Mouse (Mus musculus): Measurements from ENCODE around the gene Scgb1b18. TPM values are rescaled to one million over a fixed set of nuclear protein-coding genes. Genes with fewer than 3 reads are reported as not detected.
"Not testable (repeated sequence)": the region's sequence is repeated elsewhere in the genome, so short reads cannot be mapped to it uniquely, and the experiment has no call there.

The Scgb1b18 gene
- polyA plus RNA-seq (2017; shearing (Covaris generic)): not detected

GRCm38 (mm10) chr7:33185268-33185667 is at the start of gene Scgb1b18:
Gene Scgb1b18, plus strand, starts transcription at chr7:33185568.
- not testable (repeated sequence) for ATAC-seq

DNA sequence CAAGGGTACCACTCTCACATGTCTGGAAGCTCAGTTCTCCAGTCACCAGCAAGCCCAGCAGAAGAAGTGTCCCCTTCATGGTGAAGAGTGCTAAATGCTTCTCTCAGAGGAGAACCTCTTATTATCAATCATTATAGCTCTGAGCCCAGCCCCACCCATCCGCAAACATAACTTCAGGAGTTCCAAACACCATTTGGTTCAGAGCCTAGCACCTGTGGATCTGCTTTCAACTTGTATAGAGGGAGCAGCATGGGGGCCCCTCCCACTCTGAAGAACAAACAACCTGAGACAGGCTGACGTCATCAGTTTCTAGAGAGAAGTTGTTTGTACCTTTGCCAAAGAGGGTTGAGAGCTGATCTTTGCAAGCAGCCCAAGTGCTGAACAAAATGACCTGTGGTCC is 11.6 kb upstream of the Scgb1b18 start, which contains the start of gene Scgb2b18:
Gene Scgb2b18 (minus strand): TSS at position 101 of the 400 bp plus-strand sequence.
- not testable (repeated sequence) for ATAC-seq

Other genes starting within 250 kb of the Scgb1b18 start
- not detected for gene Scgb2b17, start 129.0 kb upstream of the Scgb1b18 start, polyA plus RNA-seq (2017; shearing (Covaris generic))
- gene Scgb1b17, start 122.1 kb upstream of the Scgb1b18 start, polyA plus RNA-seq (2017; shearing (Covaris generic)): not detected
- gene Scgb2b18, start 11.7 kb upstream of the Scgb1b18 start, polyA plus RNA-seq (2017; shearing (Covaris generic)): not detected
- not detected for gene Scgb2b19, start 94.8 kb downstream of the Scgb1b18 start, polyA plus RNA-seq (2017; shearing (Covaris generic))
- gene Scgb1b19, start 101.7 kb downstream of the Scgb1b18 start, polyA plus RNA-seq (2017; shearing (Covaris generic)): not detected
- not detected for gene Scgb2b20, start 180.8 kb downstream of the Scgb1b18 start, polyA plus RNA-seq (2017; shearing (Covaris generic))
- not detected for gene Scgb1b20, start 187.7 kb downstream of the Scgb1b18 start, polyA plus RNA-seq (2017; shearing (Covaris generic))

All from inflammation-experienced regulatory T-cells, adult 6 months (primary cell).